In genomic region chr2:51637681-51638080, GRCm38 (mm10) we compare ENCODE assay signal across 25 mouse cellular contexts. TPM values are rescaled to one million over a fixed set of nuclear protein-coding genes. Genes with fewer than 3 reads are reported as not detected.
A peak's percentile ranks its signal among the peaks of the same experiment; 100 is the strongest.
DNase-seq lines count a peak whose midpoint lies in the region; ATAC-seq and TF ChIP-seq lines count a peak whose summit lies in the region.
"Had no signal": no experiment of that assay in that cellular context is flagged by ENCODE, and none has a peak within 500 bp of the region (broad histone marks: within the 10 kb centered on the region; RNA-seq: fewer than 3 reads in every experiment).

No protein-coding gene starts in this region.

- no peak for TF ChIP-seq CTCF in CH12.LX (conservative IDR thresholded peaks at IDR 0.05 in 1 of 2, IDR thresholded peaks at IDR 0.05 in 1 of 2; ENCODE audit: low read depth in 2 of 2, low read length in 2 of 2)

- H3K9me3 ChIP-seq in midbrain, embryonic 11.5 days (ENCODE audit: control insufficient read depth, low read length), result no peaks in the 10 kb centered on the region
- no peaks in the 10 kb centered on the region for H3K9me3 ChIP-seq in midbrain, embryonic 14.5 days (ENCODE audit: control insufficient read depth, low read length)
- H3K9me3 ChIP-seq in CH12.LX (replicated peaks; ENCODE audit: low read length), result no peaks in the 10 kb centered on the region
- H3K9me3 ChIP-seq: embryonic facial prominence, embryonic 13.5 days; forebrain, embryonic 12.5 days; heart, embryonic 13.5 days; hindbrain, embryonic 12.5 days had no signal

- DNase-seq in midbrain, embryonic 11.5 days (ENCODE audit: low spot score, missing footprints), result peak; percentile 17
- DNase-seq in midbrain, embryonic 14.5 days, result no peak
- DNase-seq in CH12.LX (ENCODE audit: extremely low read depth), result peak; percentile 3
- peak; percentile 3 for DNase-seq in c-Kit-positive CD71-negative TER-119-negative erythroid progenitor cells, embryonic 14.5 days (ENCODE audit: low read depth)
- DNase-seq in urinary bladder, postnatal 36 days (ENCODE audit: low spot score in 2 of 2), result no peak
- DNase-seq in gastrocnemius, postnatal 25 days, result no peak
- DNase-seq: adrenal gland, postnatal 10 days; cerebellum, adult 2 months; cerebellum, postnatal 10 days; gastrocnemius, postnatal 10 days; heart, postnatal 36 days had no signal

- dilution Hi-C loops in CH12.LX (cut with MboI; ENCODE audit: extremely low pct_ligation_motif_present, extremely low pct_unique_long_range_greater_than_20kb, low sequenced_read_pairs), result no loop called here

- no peak overlapping the region for H3K4me2 ChIP-seq in midbrain, embryonic 11.5 days
- no peak overlapping the region for H3K4me2 ChIP-seq in midbrain, embryonic 14.5 days (ENCODE audit: low read length)
- H3K4me2 ChIP-seq in CH12.LX (ENCODE audit: insufficient read depth, low read depth, poor library complexity, severe bottlenecking), result no peak overlapping the region
- H3K4me2 ChIP-seq: embryonic facial prominence, embryonic 13.5 days; forebrain, embryonic 12.5 days; heart, embryonic 13.5 days; hindbrain, embryonic 12.5 days had no signal

- H3K79me2 ChIP-seq in CH12.LX (replicated peaks; ENCODE audit: control insufficient read depth, extremely low read depth, insufficient read depth, poor library complexity, severe bottlenecking), result no peaks in the 10 kb centered on the region

- H3K4me3 ChIP-seq in midbrain, embryonic 11.5 days (ENCODE audit: low read depth, low read length), result no peak overlapping the region
- no peak overlapping the region for H3K4me3 ChIP-seq in midbrain, embryonic 14.5 days (replicated peaks; ENCODE audit: low read depth, low read length)
- H3K4me3 ChIP-seq in CH12.LX (replicated peaks in 1 of 3; ENCODE audit: low read depth in 2 of 3, low read length in 2 of 3, poor library complexity in 1 of 3), result no peak overlapping the region
- H3K4me3 ChIP-seq: embryonic facial prominence, embryonic 13.5 days; forebrain, embryonic 12.5 days; heart, embryonic 13.5 days; hindbrain, embryonic 12.5 days had no signal

- H3K27me3 ChIP-seq in midbrain, embryonic 11.5 days (ENCODE audit: control insufficient read depth, insufficient read depth, low read length), result no peaks in the 10 kb centered on the region
- H3K27me3 ChIP-seq in midbrain, embryonic 14.5 days (ENCODE audit: control insufficient read depth, insufficient read depth, low read length), result no peaks in the 10 kb centered on the region
- no peaks in the 10 kb centered on the region for H3K27me3 ChIP-seq in CH12.LX (replicated peaks)
- H3K27me3 ChIP-seq: embryonic facial prominence, embryonic 13.5 days; forebrain, embryonic 12.5 days; heart, embryonic 13.5 days; hindbrain, embryonic 12.5 days had no signal

- in situ Hi-C loops in CH12.LX (cut with MboI; ENCODE audit: low pct_ligation_motif_present, low pct_unique_long_range_greater_than_20kb, low sequenced_read_pairs), result no loop called here

- TF ChIP-seq RAD21 in CH12.LX (IDR thresholded peaks at IDR 0.05; ENCODE audit: low read depth, low read length), result no peak

- no peak for TF ChIP-seq POLR2A in CH12.LX (IDR thresholded peaks at IDR 0.05; ENCODE audit: low read depth, low read length)

- TF ChIP-seq EP300 in CH12.LX (IDR thresholded peaks at IDR 0.05; ENCODE audit: low read length), result no peak

- H3K27ac ChIP-seq in midbrain, embryonic 11.5 days (ENCODE audit: low read depth, low read length), result no peak overlapping the region
- H3K27ac ChIP-seq in midbrain, embryonic 14.5 days (replicated peaks; ENCODE audit: low read depth, low read length), result no peak overlapping the region
- no peak overlapping the region for H3K27ac ChIP-seq in CH12.LX (ENCODE audit: insufficient read depth, low read depth)
- H3K27ac ChIP-seq: embryonic facial prominence, embryonic 13.5 days; forebrain, embryonic 12.5 days; heart, embryonic 13.5 days; hindbrain, embryonic 12.5 days had no signal

- ATAC-seq in midbrain, embryonic 11.5 days (ENCODE audit: low FRiP score), result no peak
- ATAC-seq in midbrain, embryonic 14.5 days (ENCODE audit: low FRiP score, low TSS enrichment), result no peak
- peak; percentile 93 for ATAC-seq in megakaryocyte, adult 5-6 weeks (ENCODE audit: poor library complexity, severe bottlenecking)
- ATAC-seq: forebrain, embryonic 16.5 days; hindbrain, embryonic 16.5 days; inflammation-experienced regulatory T-cells, adult 6 months had no signal

- H3K9ac ChIP-seq in midbrain, embryonic 11.5 days (ENCODE audit: low read length), result no peak overlapping the region
- no peak overlapping the region for H3K9ac ChIP-seq in midbrain, embryonic 14.5 days (replicated peaks; ENCODE audit: low read length)
- H3K9ac ChIP-seq in CH12.LX (ENCODE audit: insufficient read depth, low read depth), result no peak overlapping the region
- H3K9ac ChIP-seq: embryonic facial prominence, embryonic 13.5 days; forebrain, embryonic 12.5 days; heart, embryonic 13.5 days; hindbrain, embryonic 12.5 days had no signal

- 85% methylated on average over 11 of the region's 11 CpGs for WGBS in midbrain, embryonic 11.5 days
- 88% methylated on average over 11 of the region's 11 CpGs for whole genome bisulfite sequencing in midbrain, embryonic 14.5 days

- H3K4me1 ChIP-seq in midbrain, embryonic 11.5 days (ENCODE audit: control insufficient read depth, insufficient read depth, low read length), result no peaks in the 10 kb centered on the region
- H3K4me1 ChIP-seq in midbrain, embryonic 14.5 days (ENCODE audit: control insufficient read depth, insufficient read depth, low read length), result no peaks in the 10 kb centered on the region
- H3K4me1 ChIP-seq in CH12.LX (ENCODE audit: control insufficient read depth in 1 of 2, insufficient read depth in 2 of 2), result peaks cover 13 to 31% of the 10 kb centered on the region in 2 experiments; a peak in 3 of 4 replicates
- H3K4me1 ChIP-seq: embryonic facial prominence, embryonic 13.5 days; forebrain, embryonic 12.5 days; heart, embryonic 13.5 days had no signal

- no peaks in the 10 kb centered on the region for H3K36me3 ChIP-seq in midbrain, embryonic 11.5 days (ENCODE audit: control insufficient read depth, insufficient read depth, low read length)
- no peaks in the 10 kb centered on the region for H3K36me3 ChIP-seq in midbrain, embryonic 14.5 days (ENCODE audit: control insufficient read depth, insufficient read depth, low read length)
- no peaks in the 10 kb centered on the region for H3K36me3 ChIP-seq in CH12.LX (replicated peaks in 1 of 2; ENCODE audit: control insufficient read depth in 1 of 2, insufficient read depth in 1 of 2, low read length in 1 of 2)
- H3K36me3 ChIP-seq: embryonic facial prominence, embryonic 13.5 days; forebrain, embryonic 12.5 days; G1E; heart, embryonic 13.5 days; hindbrain, embryonic 12.5 days had no signal

TF ChIP-seq in CH12.LX, 34 proteins besides CTCF, POLR2A, EP300 and RAD21:
- no peak for TF ChIP-seq BHLHE40 (IDR thresholded peaks at IDR 0.05; ENCODE audit: low read depth, low read length)
- TF ChIP-seq IRF4 (IDR thresholded peaks at IDR 0.05; ENCODE audit: low read depth, low read length), result peak; percentile 19; the same call in 1 of the 2 replicates

RNA-seq across cellular contexts. Expression of gene Tas2r134, which starts 10.4 kb away (rescaled TPM):
- not detected in 2 replicates for polyA plus RNA-seq in midbrain, embryonic 11.5 days (2014; fragmentation: Nextera tagmentation; extraction: Ambion mirVana)
- polyA plus RNA-seq in midbrain, embryonic 14.5 days (2014; fragmentation: Nextera tagmentation; extraction: Ambion mirVana), result not detected in 2 replicates
- total RNA-seq in CH12.LX (2012; rRNA removed) (not detected in 2 replicates), CH12.LX (2014; rRNA removed) (not detected in 2 replicates)
- polyA plus RNA-seq in CH12.LX (2012; ENCODE audit: insufficient read length, low read depth), result not detected in 2 replicates
- not detected in 2 replicates for total RNA-seq in megakaryocyte, adult 5-6 weeks (2015)
- not detected in 2 replicates for total RNA-seq in megakaryocyte, adult 5-6 weeks (2017)
- not detected for total RNA-seq in gastrocnemius, postnatal 25 days (2021)
- total RNA-seq: adrenal gland, postnatal 10 days; G1E; gastrocnemius, postnatal 10 days; heart, adult 8-10 months; heart, postnatal 36 days had no signal
- polyA plus RNA-seq: cerebellum, adult 2 months; cortical plate, adult 2 months; embryonic facial prominence, embryonic 13.5 days; forebrain, embryonic 12.5 days; forebrain, embryonic 16.5 days; frontal cortex, adult 2 months; G1E; gonadal fat pad, adult 2 months; heart, embryonic 13.5 days; heart, postnatal 0 days; hindbrain, embryonic 12.5 days; hindbrain, embryonic 16.5 days; inflammation-experienced regulatory T-cells, adult 6 months had no signal

Comparison
In these comparisons a context has a peak if more than half of its experiments do, and no peak if none do; other contexts are left out.
1. DNase-seq: peak in midbrain, embryonic 11.5 days (single experiment), CH12.LX (single experiment) and c-Kit-positive CD71-negative TER-119-negative erythroid progenitor cells, embryonic 14.5 days (single experiment); none in midbrain, embryonic 14.5 days (single experiment), urinary bladder, postnatal 36 days (0 of 2) and gastrocnemius, postnatal 25 days (single experiment).